Mouse (Mus musculus): ENCODE measurements around the gene Il27. TPM values are rescaled to one million over a fixed set of nuclear protein-coding genes. Genes with fewer than 3 reads are reported as not detected.

Il27 gene
- polyA plus RNA-seq, 1 experiment from 2014 or later = not detected

DNA sequence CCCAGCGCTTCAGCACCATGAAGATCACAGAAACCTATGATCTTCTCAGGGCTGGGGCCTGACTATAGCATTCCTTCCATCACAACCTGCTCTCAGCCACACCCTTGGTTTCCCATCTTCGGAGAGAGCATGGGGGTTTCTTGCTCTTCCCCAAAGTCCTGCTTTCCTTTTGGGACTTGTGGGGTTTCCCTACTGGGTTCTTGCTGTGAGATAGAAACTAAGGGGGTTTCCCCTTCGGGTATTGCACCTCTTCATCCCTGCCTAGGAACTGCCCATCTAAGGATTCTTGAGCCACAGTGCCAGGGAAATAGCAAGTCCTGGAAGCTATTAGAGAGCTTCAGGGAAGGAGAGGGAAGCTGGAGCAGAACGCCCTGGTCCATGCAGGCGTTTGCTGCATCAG lies 1.1 kb upstream of the Il27 start:
- WGBS = 89% methylated on average over 5 of the region's 5 CpGs
- no peak for ATAC-seq (ENCODE audit: low read depth)
- Histone ChIP-seq H3K9me3 (ENCODE audit: control insufficient read depth, low read length) (no peaks in the 10 kb centered on the region), H3K27me3 (replicated peaks; ENCODE audit: control insufficient read depth, insufficient read depth, low read length) (no peaks in the 10 kb centered on the region; the same call in 1 of the 2 replicates), H3K4me2 (ENCODE audit: low read depth, low read length) (no peak overlapping the region), H3K27ac (replicated peaks; ENCODE audit: low read depth, low read length) (no peak overlapping the region), H3K36me3 (ENCODE audit: control insufficient read depth, insufficient read depth, low read length) (no peaks in the 10 kb centered on the region), H3K4me3 (ENCODE audit: low read depth, low read length) (no peak overlapping the region), H3K9ac (ENCODE audit: low read depth, low read length) (no peak overlapping the region), H3K4me1 (ENCODE audit: control insufficient read depth, insufficient read depth, low read length) (no peaks in the 10 kb centered on the region)
- no peak for DNase-seq (ENCODE audit: low spot score)

DNA sequence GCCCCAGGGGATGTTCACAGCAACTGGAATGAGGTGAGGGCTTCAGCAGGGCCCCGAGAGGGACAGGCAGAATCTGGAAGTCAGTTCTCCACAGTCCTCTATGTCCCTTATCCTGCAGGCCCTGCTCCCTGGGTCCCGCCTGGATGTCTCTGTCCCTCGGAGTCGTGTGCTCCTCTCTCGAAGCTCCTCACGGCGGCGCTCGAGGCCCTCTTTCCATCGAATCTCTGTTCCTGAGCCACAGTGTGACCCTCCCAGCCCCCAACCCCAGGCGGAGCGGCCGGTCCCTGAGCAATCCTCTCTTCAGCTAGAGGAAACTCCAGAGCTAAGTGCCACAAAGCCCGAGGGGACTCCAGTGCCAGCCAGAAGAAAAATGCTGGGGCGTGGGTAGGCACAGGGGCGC lies 7.0 kb downstream of the Il27 start:
- peak; percentile 74 for DNase-seq (ENCODE audit: low spot score)
- peak overlapping the region; percentile 18 for H3K4me2 ChIP-seq (ENCODE audit: low read depth, low read length)
- no peaks in the 10 kb centered on the region for H3K36me3 ChIP-seq (ENCODE audit: control insufficient read depth, insufficient read depth, low read length)
- ATAC-seq (ENCODE audit: low read depth) = peak; percentile 53
- H3K4me1 ChIP-seq (ENCODE audit: control insufficient read depth, insufficient read depth, low read length) = no peaks in the 10 kb centered on the region
- H3K9ac ChIP-seq (ENCODE audit: low read depth, low read length) = peak overlapping the region; percentile 20; the same call in 1 of the 2 replicates
- H3K4me3 ChIP-seq (ENCODE audit: low read depth, low read length) = no peak overlapping the region
- 10% methylated on average over 14 of the region's 16 CpGs for WGBS
- H3K27me3 ChIP-seq (replicated peaks; ENCODE audit: control insufficient read depth, insufficient read depth, low read length) = no peaks in the 10 kb centered on the region; the same call in 1 of the 2 replicates
- no peaks in the 10 kb centered on the region for H3K9me3 ChIP-seq (ENCODE audit: control insufficient read depth, low read length)
- no peak overlapping the region for H3K27ac ChIP-seq (replicated peaks; ENCODE audit: low read depth, low read length)

DNA sequence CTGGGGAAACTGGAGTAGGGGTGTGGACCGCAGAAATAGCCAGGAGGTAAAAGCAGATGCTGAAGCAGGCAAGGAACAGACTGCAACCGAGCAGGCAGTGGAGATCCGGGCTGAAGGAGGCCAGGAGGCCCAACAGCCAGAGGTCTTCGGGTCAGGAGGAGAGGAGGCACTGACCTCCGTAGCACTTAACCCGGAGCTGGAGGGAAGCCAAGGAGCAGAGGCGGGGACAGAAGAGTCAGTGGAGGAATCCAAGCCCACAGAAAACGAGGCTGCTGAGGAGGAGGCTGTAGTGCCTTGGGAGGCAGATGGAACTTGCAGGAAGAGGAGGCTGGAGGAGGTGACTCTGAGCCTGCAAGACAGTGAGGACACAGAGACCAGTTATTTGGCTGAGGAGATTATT lies 7.9 kb downstream of the Il27 start:
- Histone ChIP-seq H3K4me2 (ENCODE audit: low read depth, low read length) (no peak overlapping the region), H3K9me3 (ENCODE audit: control insufficient read depth, low read length) (no peaks in the 10 kb centered on the region), H3K27me3 (replicated peaks; ENCODE audit: control insufficient read depth, insufficient read depth, low read length) (no peaks in the 10 kb centered on the region; the same call in 1 of the 2 replicates), H3K27ac (replicated peaks; ENCODE audit: low read depth, low read length) (no peak overlapping the region), H3K4me3 (ENCODE audit: low read depth, low read length) (no peak overlapping the region), H3K4me1 (ENCODE audit: control insufficient read depth, insufficient read depth, low read length) (peaks cover 7% of the 10 kb centered on the region; the same call in 1 of the 2 replicates), H3K36me3 (ENCODE audit: control insufficient read depth, insufficient read depth, low read length) (no peaks in the 10 kb centered on the region), H3K9ac (ENCODE audit: low read depth, low read length) (no peak overlapping the region; the same call in 1 of the 2 replicates)
- 61% methylated on average over 8 of the region's 8 CpGs for WGBS
- no peak for ATAC-seq (ENCODE audit: low read depth)
- no peak for DNase-seq (ENCODE audit: low spot score)

DNA sequence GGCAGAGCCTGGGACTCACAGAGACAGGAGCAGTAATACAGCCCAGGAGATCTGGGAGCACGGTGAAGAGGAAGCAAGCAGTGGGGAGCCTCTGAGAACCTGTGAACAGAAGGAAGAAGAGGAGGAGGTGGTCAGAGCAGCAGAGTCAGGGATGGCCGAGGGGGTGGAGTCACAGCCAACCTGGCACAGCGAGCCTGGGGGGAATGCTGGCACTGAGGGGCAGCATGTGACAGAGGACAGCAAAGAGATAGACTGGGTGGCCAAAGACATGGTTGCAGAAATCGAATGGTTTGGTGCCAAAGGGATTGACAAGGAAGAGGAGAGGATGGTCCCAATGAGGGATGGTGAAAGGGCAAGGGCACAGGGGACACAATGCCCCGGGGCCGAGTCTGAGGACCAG lies 9.0 kb downstream of the Il27 start, which contains the start of gene Cln3:
TSS of gene Cln3 (minus strand) at position 101 of the 400 bp plus-strand sequence.
- H3K36me3 ChIP-seq (ENCODE audit: control insufficient read depth, insufficient read depth, low read length) = no peaks in the 10 kb centered on the region
- H3K9ac ChIP-seq (ENCODE audit: low read depth, low read length) = no peak within 1 kb of the TSS; the same call in 1 of the 2 replicates
- no peaks in the 10 kb centered on the region for H3K9me3 ChIP-seq (ENCODE audit: control insufficient read depth, low read length)
- no peak within 1 kb of the TSS for H3K27ac ChIP-seq (replicated peaks; ENCODE audit: low read depth, low read length)
- no peak for ATAC-seq (ENCODE audit: low read depth)
- H3K4me3 ChIP-seq (ENCODE audit: low read depth, low read length) = no peak within 1 kb of the TSS
- no peak for DNase-seq (ENCODE audit: low spot score)
- no peak within 1 kb of the TSS for H3K4me2 ChIP-seq (ENCODE audit: low read depth, low read length)
- no peaks in the 10 kb centered on the region for H3K27me3 ChIP-seq (replicated peaks; ENCODE audit: control insufficient read depth, insufficient read depth, low read length)
- H3K4me1 ChIP-seq (ENCODE audit: control insufficient read depth, insufficient read depth, low read length) = peaks cover 9% of the 10 kb centered on the region; the same call in 1 of the 2 replicates
- 76% methylated on average over 6 of the region's 6 CpGs for WGBS

DNA sequence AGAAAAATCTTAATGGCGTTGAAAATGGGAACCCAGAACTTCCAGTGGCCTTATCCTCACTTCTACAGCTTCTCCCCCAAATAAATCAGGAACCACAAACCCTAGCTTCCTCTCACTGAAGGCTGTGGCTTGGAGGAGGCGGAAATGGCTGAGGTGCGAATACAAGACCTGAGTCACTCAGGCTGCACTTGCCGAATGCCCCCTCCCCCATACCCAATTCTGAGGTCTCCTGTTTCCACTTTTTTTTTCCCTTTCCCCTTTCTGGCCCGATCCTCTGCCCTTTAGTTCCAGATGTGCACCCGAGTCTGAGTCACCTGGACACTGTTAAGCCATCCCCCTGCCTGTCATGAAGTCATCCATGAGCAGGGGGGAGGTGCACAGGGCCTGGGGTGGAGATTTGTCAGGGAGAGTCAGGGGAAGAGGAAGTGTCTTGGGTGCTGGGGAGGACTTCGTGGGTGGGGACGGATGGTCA lies 10.2 kb downstream of the Il27 start, which contains the start of gene Apobr:
TSS of gene Apobr (plus strand) at position 437 of the 472 bp plus-strand sequence.
- Histone ChIP-seq H3K4me2 (ENCODE audit: low read depth, low read length) (peak within 1 kb of the TSS; percentile 76), H3K4me3 (ENCODE audit: low read depth, low read length) (peak within 1 kb of the TSS; percentile 57), H3K36me3 (ENCODE audit: control insufficient read depth, insufficient read depth, low read length) (no peaks in the 10 kb centered on the region), H3K9me3 (ENCODE audit: control insufficient read depth, low read length) (no peaks in the 10 kb centered on the region), H3K4me1 (ENCODE audit: control insufficient read depth, insufficient read depth, low read length) (peaks cover 9% of the 10 kb centered on the region; the same call in 1 of the 2 replicates), H3K27me3 (replicated peaks; ENCODE audit: control insufficient read depth, insufficient read depth, low read length) (no peaks in the 10 kb centered on the region), H3K9ac (ENCODE audit: low read depth, low read length) (no peak within 1 kb of the TSS), H3K27ac (replicated peaks; ENCODE audit: low read depth, low read length) (peak within 1 kb of the TSS; percentile 90)
- ATAC-seq (ENCODE audit: low read depth) (no peak), DNase-seq (ENCODE audit: low spot score) (no peak)
- WGBS = 73% methylated on average over 8 of the region's 8 CpGs

DNA sequence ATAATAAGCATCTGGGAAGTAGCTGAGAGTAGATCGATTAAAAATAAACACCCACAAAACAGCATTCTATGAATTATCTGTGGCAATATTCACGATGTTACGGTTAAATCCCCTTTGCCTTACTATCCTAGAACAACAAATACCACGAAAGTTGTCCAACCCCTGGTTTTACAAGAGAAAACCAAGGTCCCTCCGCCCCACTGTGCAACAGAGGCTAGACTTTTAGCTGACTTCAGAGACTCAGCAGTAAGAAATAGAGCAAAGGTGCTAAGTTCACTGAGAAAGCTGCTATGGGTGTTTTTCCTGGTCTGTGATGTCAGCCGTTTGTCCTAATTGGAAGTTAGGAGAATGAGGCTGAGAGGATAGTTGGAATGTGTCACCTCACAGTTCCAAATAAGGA lies 11.0 kb downstream of the Il27 start:
- DNase-seq (ENCODE audit: low spot score) (no peak), ATAC-seq (ENCODE audit: low read depth) (no peak)
- Histone ChIP-seq H3K9ac (ENCODE audit: low read depth, low read length) (peak overlapping the region; percentile 66; the same call in 1 of the 2 replicates), H3K4me3 (ENCODE audit: low read depth, low read length) (peak overlapping the region; percentile 57), H3K4me2 (ENCODE audit: low read depth, low read length) (peak overlapping the region; percentile 76), H3K4me1 (ENCODE audit: control insufficient read depth, insufficient read depth, low read length) (peaks cover 9% of the 10 kb centered on the region; the same call in 1 of the 2 replicates), H3K27ac (replicated peaks; ENCODE audit: low read depth, low read length) (peak overlapping the region; percentile 90), H3K9me3 (ENCODE audit: control insufficient read depth, low read length) (no peaks in the 10 kb centered on the region), H3K36me3 (ENCODE audit: control insufficient read depth, insufficient read depth, low read length) (peaks cover 2% of the 10 kb centered on the region), H3K27me3 (replicated peaks; ENCODE audit: control insufficient read depth, insufficient read depth, low read length) (no peaks in the 10 kb centered on the region)
- WGBS = 55% methylated on average over 6 of the region's 6 CpGs

DNA sequence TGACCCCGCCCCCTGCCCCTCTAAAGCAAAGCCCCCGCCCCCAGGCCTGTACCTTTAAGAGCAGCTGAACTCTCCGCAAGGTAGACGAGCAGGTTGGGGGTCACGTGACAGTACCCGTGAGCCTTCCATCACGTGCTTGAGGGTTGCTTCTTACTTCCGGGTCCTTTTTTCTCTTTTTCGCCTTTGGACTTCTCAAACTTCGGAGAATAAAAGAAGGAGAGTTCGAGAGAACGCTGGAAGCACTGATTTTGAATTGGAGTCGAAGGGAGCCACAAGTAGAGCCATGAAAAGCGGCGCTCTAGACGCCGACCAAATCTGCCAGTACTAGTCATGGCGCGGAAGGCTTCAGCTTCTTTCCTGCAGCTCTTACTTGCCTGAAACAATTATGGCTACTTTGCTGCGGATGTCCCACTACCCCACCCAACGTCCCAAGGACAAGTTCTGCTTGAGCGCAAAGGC lies 11.5 kb downstream of the Il27 start:
- 1% methylated on average over 22 of the region's 22 CpGs for WGBS
- no peaks in the 10 kb centered on the region for H3K27me3 ChIP-seq (replicated peaks; ENCODE audit: control insufficient read depth, insufficient read depth, low read length)
- peak overlapping the region; percentile 57 for H3K4me3 ChIP-seq (ENCODE audit: low read depth, low read length)
- H3K4me2 ChIP-seq (ENCODE audit: low read depth, low read length) = peak overlapping the region; percentile 76
- ATAC-seq (ENCODE audit: low read depth) (peak; percentile 89), DNase-seq (ENCODE audit: low spot score) (peak; percentile 97)
- H3K4me1 ChIP-seq (ENCODE audit: control insufficient read depth, insufficient read depth, low read length) = peaks cover 9% of the 10 kb centered on the region; the same call in 1 of the 2 replicates
- H3K9me3 ChIP-seq (ENCODE audit: control insufficient read depth, low read length) = no peaks in the 10 kb centered on the region
- H3K36me3 ChIP-seq (ENCODE audit: control insufficient read depth, insufficient read depth, low read length) = peaks cover 6% of the 10 kb centered on the region
- peak overlapping the region; percentile 66 for H3K9ac ChIP-seq (ENCODE audit: low read depth, low read length)
- peak overlapping the region; percentile 90 for H3K27ac ChIP-seq (replicated peaks; ENCODE audit: low read depth, low read length)

DNA sequence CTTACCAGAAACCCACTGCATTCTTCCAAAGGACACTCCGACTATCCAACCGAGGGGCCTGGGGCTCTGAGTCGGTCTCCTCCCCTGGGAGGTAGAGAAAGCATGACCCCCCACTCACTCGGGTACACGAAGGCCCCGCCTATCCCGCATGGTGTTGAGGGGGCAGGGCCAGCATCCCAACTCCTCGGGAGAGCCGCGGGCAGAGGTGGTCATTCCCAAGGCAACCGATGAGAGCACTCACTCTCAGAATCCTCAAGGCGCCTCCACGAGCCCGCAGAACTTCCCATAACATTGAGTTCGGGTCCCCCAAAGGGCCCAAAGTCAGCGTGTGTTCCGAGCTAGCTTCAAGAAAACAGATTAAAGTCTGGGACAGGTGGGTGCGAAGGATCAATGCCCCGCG lies 12.0 kb downstream of the Il27 start:
- ATAC-seq (ENCODE audit: low read depth) (peak; percentile 62), DNase-seq (ENCODE audit: low spot score) (peak; percentile 38)
- no peaks in the 10 kb centered on the region for H3K9me3 ChIP-seq (ENCODE audit: control insufficient read depth, low read length)
- peaks cover 7% of the 10 kb centered on the region for H3K36me3 ChIP-seq (ENCODE audit: control insufficient read depth, insufficient read depth, low read length)
- WGBS = 2% methylated on average over 20 of the region's 20 CpGs
- peaks cover 9% of the 10 kb centered on the region; the same call in 1 of the 2 replicates for H3K4me1 ChIP-seq (ENCODE audit: control insufficient read depth, insufficient read depth, low read length)
- H3K9ac ChIP-seq (ENCODE audit: low read depth, low read length) = peak overlapping the region; percentile 66
- H3K4me3 ChIP-seq (ENCODE audit: low read depth, low read length) = peak overlapping the region; percentile 57
- H3K27me3 ChIP-seq (replicated peaks; ENCODE audit: control insufficient read depth, insufficient read depth, low read length) = no peaks in the 10 kb centered on the region
- H3K27ac ChIP-seq (replicated peaks; ENCODE audit: low read depth, low read length) = peak overlapping the region; percentile 90; the same call in 1 of the 2 replicates
- peak overlapping the region; percentile 76 for H3K4me2 ChIP-seq (ENCODE audit: low read depth, low read length)

DNA sequence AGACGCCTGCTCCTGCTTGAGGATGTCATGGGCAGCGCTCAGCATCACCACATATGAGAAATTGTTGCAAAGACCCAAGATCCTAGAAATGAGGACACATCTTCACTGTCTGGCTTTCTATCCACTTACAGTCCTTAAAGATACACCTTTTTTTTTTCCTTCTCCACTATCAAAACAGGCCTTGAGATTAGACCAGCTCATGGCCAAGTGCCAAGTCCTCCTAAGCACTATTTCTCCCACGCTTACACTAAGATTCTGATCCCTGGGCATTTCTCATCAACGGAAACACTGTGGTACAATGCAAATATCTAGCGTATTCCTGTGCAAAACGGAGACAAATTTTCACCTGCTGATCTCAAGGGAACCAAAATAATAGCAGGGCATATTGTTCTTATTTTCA lies 13.1 kb downstream of the Il27 start:
- Histone ChIP-seq H3K27ac (replicated peaks; ENCODE audit: low read depth, low read length) (no peak overlapping the region), H3K9ac (ENCODE audit: low read depth, low read length) (no peak overlapping the region), H3K27me3 (replicated peaks; ENCODE audit: control insufficient read depth, insufficient read depth, low read length) (no peaks in the 10 kb centered on the region), H3K4me3 (ENCODE audit: low read depth, low read length) (no peak overlapping the region), H3K9me3 (ENCODE audit: control insufficient read depth, low read length) (no peaks in the 10 kb centered on the region), H3K4me2 (ENCODE audit: low read depth, low read length) (0 out of 2 replicates have a peak overlapping the region, but pooled peaks have one; percentile 76), H3K36me3 (ENCODE audit: control insufficient read depth, insufficient read depth, low read length) (peaks cover 15% of the 10 kb centered on the region), H3K4me1 (ENCODE audit: control insufficient read depth, insufficient read depth, low read length) (peaks cover 9% of the 10 kb centered on the region; the same call in 1 of the 2 replicates)
- no peak for ATAC-seq (ENCODE audit: low read depth)
- DNase-seq (ENCODE audit: low spot score) = no peak
- WGBS = 76% methylated on average over 6 of the region's 6 CpGs

All from embryonic facial prominence, embryonic 14.5 days (tissue).